Mouse (Mus musculus) liver, adult 2 months (tissue): ENCODE data around the gene Il1r2.

Experiments used
- CTCF ChIP-seq: fragments of 200-500 bp; IDR thresholded peaks from 2 replicates; pipeline ENCODE4 v1.5.1; 2011; ENCODE audit warnings: low read depth, low read length, control low read depth
- POLR2A ChIP-seq: fragments of 200-500 bp; IDR thresholded peaks from 2 replicates; pipeline ENCODE4 v1.6.1; 2011; ENCODE audit warnings: low read length, control low read depth; ENCODE audit not compliant: insufficient read depth; ENCODE audit errors: extremely low read depth

- TF ChIP-seq POLR2A (no peak), CTCF (no peak)
Measured at GRCm38 (mm10) chr1:40174146-40174545, 100.3 kb downstream of the Il1r2 start.
